Mouse (Mus musculus): ENCODE measurements around the gene Olfr628. TPM values are rescaled to one million over a fixed set of nuclear protein-coding genes. Genes with fewer than 3 reads are reported as not detected.
"Not testable (repeated sequence)": the region's sequence is repeated elsewhere in the genome, so short reads cannot be mapped to it uniquely, and the experiment has no call there.

The Olfr628 gene
- polyA plus RNA-seq, 1 experiment from 2014 or later = not detected

- Histone ChIP-seq H3K4me3 (ENCODE audit: low read length) (no peak within 1 kb of the TSS), H3K36me3 (ENCODE audit: control insufficient read depth, insufficient read depth, low read length) (no peaks in the 10 kb centered on the region), H3K27me3 (replicated peaks; ENCODE audit: control insufficient read depth, insufficient read depth, low read length) (no peaks in the 10 kb centered on the region), H3K9me3 (ENCODE audit: control insufficient read depth, low read length) (no peaks in the 10 kb centered on the region), H3K4me1 (ENCODE audit: control insufficient read depth, insufficient read depth, low read length) (no peaks in the 10 kb centered on the region), H3K27ac (ENCODE audit: low read length) (no peak within 1 kb of the TSS), H3K9ac (ENCODE audit: low read depth, low read length) (no peak within 1 kb of the TSS), H3K4me2 (ENCODE audit: low read depth, low read length) (no peak within 1 kb of the TSS)
- WGBS = 82% methylated on average over 2 of the region's 2 CpGs
- ATAC-seq = no peak
Measured at GRCm38 (mm10) chr7:103771494-103771893, 41.3 kb downstream of the Olfr628 start, which contains the start of gene Olfr69. Gene Olfr69 (minus strand): TSS chr7:103771594.

- not testable (repeated sequence) for ATAC-seq; H3K4me2 ChIP-seq (ENCODE audit: low read depth, low read length); H3K36me3 ChIP-seq (ENCODE audit: control insufficient read depth, insufficient read depth, low read length); H3K9ac ChIP-seq (ENCODE audit: low read depth, low read length); H3K27ac ChIP-seq (ENCODE audit: low read length); H3K27me3 ChIP-seq (replicated peaks; ENCODE audit: control insufficient read depth, insufficient read depth, low read length); H3K4me1 ChIP-seq (ENCODE audit: control insufficient read depth, insufficient read depth, low read length); H3K9me3 ChIP-seq (ENCODE audit: control insufficient read depth, low read length); H3K4me3 ChIP-seq (ENCODE audit: low read length)
- 77% methylated on average over 2 of the region's 4 CpGs for WGBS
Measured at GRCm38 (mm10) chr7:103777652-103778051, 47.5 kb downstream of the Olfr628 start.

- H3K4me3 ChIP-seq (ENCODE audit: low read length) = no peak within 1 kb of the TSS
- H3K4me2 ChIP-seq (ENCODE audit: low read depth, low read length) = no peak within 1 kb of the TSS
- no peak within 1 kb of the TSS for H3K27ac ChIP-seq (ENCODE audit: low read length)
- no peaks in the 10 kb centered on the region for H3K9me3 ChIP-seq (ENCODE audit: control insufficient read depth, low read length)
- H3K27me3 ChIP-seq (replicated peaks; ENCODE audit: control insufficient read depth, insufficient read depth, low read length) = no peaks in the 10 kb centered on the region
- ATAC-seq = no peak
- no peaks in the 10 kb centered on the region for H3K36me3 ChIP-seq (ENCODE audit: control insufficient read depth, insufficient read depth, low read length)
- no peaks in the 10 kb centered on the region for H3K4me1 ChIP-seq (ENCODE audit: control insufficient read depth, insufficient read depth, low read length)
- H3K9ac ChIP-seq (ENCODE audit: low read depth, low read length) = no peak within 1 kb of the TSS
- WGBS = 83% methylated on average over 3 of the region's 3 CpGs
Measured at GRCm38 (mm10) chr7:103779598-103779997, 49.4 kb downstream of the Olfr628 start, which contains the start of gene Olfr68. Gene Olfr68 (minus strand): TSS chr7:103779698.

Other genes with a start within 250 kb of the Olfr628 start
- gene Olfr609, start 232.3 kb upstream of the Olfr628 start, polyA plus RNA-seq (2015; fragmentation: Nextera tagmentation; extraction: Ambion mirVana) = not detected in 2 replicates
- not detected in 2 replicates for gene Olfr610, start 218.3 kb upstream of the Olfr628 start, polyA plus RNA-seq (2015; fragmentation: Nextera tagmentation; extraction: Ambion mirVana)
- gene Olfr611, start 209.5 kb upstream of the Olfr628 start, polyA plus RNA-seq (2015; fragmentation: Nextera tagmentation; extraction: Ambion mirVana) = not detected in 2 replicates
- not detected in 2 replicates for gene Olfr612, start 187.7 kb upstream of the Olfr628 start, polyA plus RNA-seq (2015; fragmentation: Nextera tagmentation; extraction: Ambion mirVana)
- not detected in 2 replicates for gene Olfr613, start 182.3 kb upstream of the Olfr628 start, polyA plus RNA-seq (2015; fragmentation: Nextera tagmentation; extraction: Ambion mirVana)
- not detected in 2 replicates for gene Olfr615, start 174.3 kb upstream of the Olfr628 start, polyA plus RNA-seq (2015; fragmentation: Nextera tagmentation; extraction: Ambion mirVana)
- not detected in 2 replicates for gene Olfr616, start 161.2 kb upstream of the Olfr628 start, polyA plus RNA-seq (2015; fragmentation: Nextera tagmentation; extraction: Ambion mirVana)
- not detected in 2 replicates for gene Olfr617, start 157.3 kb upstream of the Olfr628 start, polyA plus RNA-seq (2015; fragmentation: Nextera tagmentation; extraction: Ambion mirVana)
- not detected in 2 replicates for gene Olfr618, start 140.3 kb upstream of the Olfr628 start, polyA plus RNA-seq (2015; fragmentation: Nextera tagmentation; extraction: Ambion mirVana)
- gene Olfr619, start 129.8 kb upstream of the Olfr628 start, polyA plus RNA-seq (2015; fragmentation: Nextera tagmentation; extraction: Ambion mirVana) = not detected in 2 replicates
- not detected in 2 replicates for gene Olfr620, start 117.8 kb upstream of the Olfr628 start, polyA plus RNA-seq (2015; fragmentation: Nextera tagmentation; extraction: Ambion mirVana)
- gene Olfr622, start 87.7 kb upstream of the Olfr628 start, polyA plus RNA-seq (2015; fragmentation: Nextera tagmentation; extraction: Ambion mirVana) = not detected in 2 replicates
- not detected in 2 replicates for gene Olfr623, start 66.7 kb upstream of the Olfr628 start, polyA plus RNA-seq (2015; fragmentation: Nextera tagmentation; extraction: Ambion mirVana)
- 0.04 and 0.06 TPM in 2 replicates for gene Olfr624, start 59.2 kb upstream of the Olfr628 start, polyA plus RNA-seq (2015; fragmentation: Nextera tagmentation; extraction: Ambion mirVana)
- gene Olfr625-ps1, start 47.7 kb upstream of the Olfr628 start, polyA plus RNA-seq (2015; fragmentation: Nextera tagmentation; extraction: Ambion mirVana) = not detected in 2 replicates
- gene Olfr243, start 15.7 kb upstream of the Olfr628 start, polyA plus RNA-seq (2015; fragmentation: Nextera tagmentation; extraction: Ambion mirVana) = not detected in 2 replicates
- gene Olfr629, start 14.6 kb downstream of the Olfr628 start, polyA plus RNA-seq (2015; fragmentation: Nextera tagmentation; extraction: Ambion mirVana) = not detected in 2 replicates
- gene Olfr630, start 27.0 kb downstream of the Olfr628 start, polyA plus RNA-seq (2015; fragmentation: Nextera tagmentation; extraction: Ambion mirVana) = not detected in 2 replicates
- gene Olfr69, start 41.2 kb downstream of the Olfr628 start, polyA plus RNA-seq (2015; fragmentation: Nextera tagmentation; extraction: Ambion mirVana) = not detected in 2 replicates
- gene Olfr68, start 49.3 kb downstream of the Olfr628 start, polyA plus RNA-seq (2015; fragmentation: Nextera tagmentation; extraction: Ambion mirVana) = not detected in 2 replicates
- gene Olfr67, start 61.4 kb downstream of the Olfr628 start, polyA plus RNA-seq (2015; fragmentation: Nextera tagmentation; extraction: Ambion mirVana) = not detected in 2 replicates
- 1,955 and 2,476 TPM in 2 replicates for gene Hbb-bt, start 83.6 kb downstream of the Olfr628 start, polyA plus RNA-seq (2015; fragmentation: Nextera tagmentation; extraction: Ambion mirVana)
- gene Hbb-bs, start 97.7 kb downstream of the Olfr628 start, polyA plus RNA-seq (2015; fragmentation: Nextera tagmentation; extraction: Ambion mirVana) = 6,207 and 7,496 TPM in 2 replicates
- gene Hbb-bh2, start 110.1 kb downstream of the Olfr628 start, polyA plus RNA-seq (2015; fragmentation: Nextera tagmentation; extraction: Ambion mirVana) = not detected in 2 replicates
- gene Hbb-bh1, start 112.8 kb downstream of the Olfr628 start, polyA plus RNA-seq (2015; fragmentation: Nextera tagmentation; extraction: Ambion mirVana) = 0.64 and 1.2 TPM in 2 replicates
- gene Hbb-y, start 122.8 kb downstream of the Olfr628 start, polyA plus RNA-seq (2015; fragmentation: Nextera tagmentation; extraction: Ambion mirVana) = 30.0 and 42.2 TPM in 2 replicates
- gene Olfr66, start 155.9 kb downstream of the Olfr628 start, polyA plus RNA-seq (2015; fragmentation: Nextera tagmentation; extraction: Ambion mirVana) = not detected in 2 replicates
- not detected in 2 replicates for gene Olfr64, start 164.1 kb downstream of the Olfr628 start, polyA plus RNA-seq (2015; fragmentation: Nextera tagmentation; extraction: Ambion mirVana)
- not detected in 2 replicates for gene Olfr65, start 173.1 kb downstream of the Olfr628 start, polyA plus RNA-seq (2015; fragmentation: Nextera tagmentation; extraction: Ambion mirVana)
- not detected in 2 replicates for gene Olfr631, start 198.5 kb downstream of the Olfr628 start, polyA plus RNA-seq (2015; fragmentation: Nextera tagmentation; extraction: Ambion mirVana)
- not detected in 2 replicates for gene Olfr632, start 204.0 kb downstream of the Olfr628 start, polyA plus RNA-seq (2015; fragmentation: Nextera tagmentation; extraction: Ambion mirVana)
- gene Olfr633, start 214.1 kb downstream of the Olfr628 start, polyA plus RNA-seq (2015; fragmentation: Nextera tagmentation; extraction: Ambion mirVana) = not detected in 2 replicates
- gene Olfr635, start 240.8 kb downstream of the Olfr628 start, polyA plus RNA-seq (2015; fragmentation: Nextera tagmentation; extraction: Ambion mirVana) = not detected in 2 replicates

All from intestine, embryonic 16.5 days (tissue).